Mouse (Mus musculus): ENCODE measurements around the gene Vdac2.

Vdac2 gene

DNA sequence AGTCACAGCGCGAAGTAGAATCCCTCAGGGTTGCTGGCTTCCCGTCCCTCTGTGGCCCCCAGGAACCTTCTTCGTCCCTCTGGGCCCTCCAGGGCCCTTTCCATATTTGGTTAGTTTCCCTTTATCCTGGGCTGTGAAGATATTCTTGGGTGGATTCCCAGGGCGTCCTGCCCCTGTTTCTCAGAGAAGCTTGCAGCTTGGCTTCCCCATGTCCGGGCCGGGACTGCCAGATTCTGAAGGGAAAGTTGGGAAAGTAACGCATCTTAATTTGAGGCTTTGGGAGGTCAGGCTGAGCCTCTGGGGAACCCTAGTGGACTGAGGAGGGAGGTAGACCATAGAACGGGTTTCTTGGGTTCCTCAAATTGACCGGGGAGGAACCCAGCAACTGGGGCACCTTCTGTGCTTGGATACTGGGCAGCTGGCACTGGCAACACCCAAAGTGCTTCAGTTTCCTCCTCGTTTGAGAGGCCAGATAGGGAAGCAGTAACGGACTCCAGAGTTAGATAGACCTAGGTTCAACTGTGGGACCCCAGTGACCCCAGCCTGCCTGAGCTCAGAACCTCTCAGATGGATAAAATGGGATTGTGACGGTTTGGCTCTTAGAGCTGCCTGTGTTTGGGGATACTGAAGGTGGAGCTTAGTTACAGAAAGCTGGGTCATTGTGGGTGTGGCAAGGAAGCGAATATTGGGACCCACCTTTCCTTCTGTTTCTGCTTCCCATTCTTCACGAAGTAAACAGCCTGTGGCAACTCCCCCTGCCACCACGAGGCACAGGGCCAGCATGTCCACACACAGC is 27.2 kb downstream of the Vdac2 start:
- DNase-seq (ENCODE audit: low spot score): no peak

DNA sequence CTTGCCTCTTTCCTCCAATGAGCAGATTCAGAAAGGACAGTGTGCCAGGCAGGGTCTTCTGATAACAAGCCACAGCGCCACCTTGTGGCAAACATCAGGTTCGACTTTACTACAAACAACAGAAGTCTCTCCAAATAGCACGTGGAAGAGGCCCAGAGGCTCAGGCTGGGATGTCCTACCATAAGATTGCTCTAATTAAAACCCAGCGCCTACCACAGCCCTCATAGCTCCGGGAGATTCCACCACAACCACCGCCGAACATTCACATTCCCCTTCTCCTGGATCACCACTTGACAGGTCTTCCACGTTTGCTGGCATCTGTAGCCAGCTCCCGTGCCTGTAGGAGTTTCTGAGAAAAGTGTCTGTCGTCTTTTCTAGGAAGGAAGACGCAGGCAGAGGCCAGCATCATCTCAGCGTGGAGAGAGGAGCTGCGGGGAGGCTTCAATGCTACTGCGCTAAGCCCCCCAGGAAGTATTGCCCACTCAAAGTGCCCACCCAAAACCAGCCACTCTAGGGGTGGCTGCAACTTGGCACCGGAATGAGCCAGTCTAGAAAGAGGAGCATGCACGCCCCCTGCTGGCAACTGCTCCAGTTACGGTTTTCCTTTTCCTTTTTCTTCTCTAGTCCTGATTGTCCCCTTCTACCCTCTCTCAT is 28.5 kb downstream of the Vdac2 start:
- peak; percentile 37 for DNase-seq (ENCODE audit: low spot score)

DNA sequence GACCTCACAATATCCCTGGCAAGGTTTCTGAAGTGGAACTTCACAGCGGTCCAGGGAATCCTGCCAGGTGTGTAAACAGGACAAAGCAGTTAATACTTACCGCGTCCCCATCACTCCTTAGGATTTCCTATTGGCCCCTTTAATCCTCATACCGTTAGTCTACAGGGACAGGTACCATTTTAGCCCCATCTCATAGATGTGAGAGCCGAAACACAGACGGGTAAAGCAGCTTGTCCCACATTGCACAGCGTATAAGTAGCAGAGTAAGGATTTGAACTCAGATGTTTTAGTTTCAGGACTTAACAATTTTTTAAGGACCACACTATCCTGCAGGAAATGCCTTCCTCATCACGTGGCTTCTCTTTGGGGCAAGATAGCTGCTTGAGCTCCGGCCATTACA is 29.2 kb downstream of the Vdac2 start:
- DNase-seq (ENCODE audit: low spot score): no peak

DNA sequence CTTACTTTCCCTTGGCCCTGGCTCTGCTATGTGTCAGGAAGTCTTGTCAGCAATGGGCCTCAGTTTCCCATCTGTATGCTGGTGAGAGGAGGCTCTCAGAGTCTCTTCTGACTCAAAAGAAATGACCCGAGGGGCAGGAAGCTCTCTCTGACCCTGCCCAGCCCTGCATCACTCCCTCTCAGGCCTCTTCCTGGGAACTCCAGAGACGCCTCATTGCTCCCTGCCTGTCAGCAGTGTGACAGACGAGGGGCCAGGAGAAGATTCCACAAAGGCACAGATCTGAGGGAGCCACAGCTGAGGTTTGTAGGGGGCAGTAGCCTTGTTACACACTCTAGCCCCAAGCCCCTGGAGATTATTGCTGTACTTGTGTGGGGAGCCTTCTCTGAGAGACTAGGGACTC is 30.9 kb downstream of the Vdac2 start:
- no peak for DNase-seq (ENCODE audit: low spot score)

DNA sequence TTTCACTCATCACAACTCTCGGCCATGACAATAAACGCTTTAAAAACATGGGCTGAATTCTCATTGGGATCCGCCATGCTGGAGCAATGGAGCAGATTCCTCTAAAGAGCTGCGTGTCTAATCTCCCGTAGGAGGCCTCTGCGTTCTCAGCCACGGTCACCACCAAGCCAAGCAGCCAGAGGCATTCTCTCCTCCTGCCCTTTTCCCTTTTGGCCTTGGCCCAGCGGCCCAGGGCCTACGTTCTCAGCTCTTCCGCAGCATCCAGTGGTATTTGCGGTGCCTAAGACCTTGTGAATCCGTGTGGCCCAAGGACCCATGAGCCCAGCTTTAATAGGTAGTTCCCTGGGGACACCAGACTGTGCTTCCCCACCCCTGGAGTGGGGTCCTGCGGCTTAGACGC is 31.8 kb downstream of the Vdac2 start:
- DNase-seq (ENCODE audit: low spot score): no peak

DNA sequence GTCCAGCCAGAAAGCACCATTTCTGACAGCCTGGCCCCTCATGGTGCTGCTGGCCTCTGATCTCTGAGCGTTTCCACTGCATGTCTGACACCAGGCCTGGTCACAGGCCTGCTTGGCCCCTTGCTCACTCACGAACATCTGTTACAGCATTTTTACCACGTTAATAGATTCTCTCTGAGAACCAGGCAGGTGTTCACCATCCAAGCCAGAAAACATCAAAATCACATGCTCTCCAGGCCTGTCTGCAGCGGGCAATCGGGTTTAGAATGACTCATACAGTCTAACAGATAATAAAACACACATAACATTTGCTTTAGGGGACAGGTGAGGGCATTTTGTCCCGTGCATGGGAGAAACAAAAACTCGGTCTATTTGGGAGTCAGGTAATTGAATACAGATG is 41.3 kb downstream of the Vdac2 start:
- DNase-seq (ENCODE audit: low spot score): no peak

DNA sequence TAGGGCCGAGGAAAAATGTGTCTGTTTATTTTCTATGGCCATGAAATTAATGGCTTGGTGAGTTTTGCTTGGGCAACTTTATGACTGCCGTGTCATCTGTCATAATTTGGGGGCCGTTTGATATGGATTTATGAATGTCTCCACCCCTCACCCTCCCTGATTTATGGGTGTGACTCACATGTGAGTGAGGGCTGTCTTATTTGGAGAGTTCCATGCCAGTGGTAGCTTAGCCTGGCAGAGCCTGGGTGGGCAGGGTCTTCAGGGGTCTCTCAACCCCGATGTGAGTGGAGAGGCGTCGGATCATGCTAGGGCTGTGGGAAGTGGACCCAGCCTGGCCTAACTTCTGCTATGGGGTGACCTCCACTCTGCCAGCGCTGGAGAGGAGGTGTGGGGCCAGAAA is 41.8 kb downstream of the Vdac2 start:
- DNase-seq (ENCODE audit: low spot score): no peak

DNA sequence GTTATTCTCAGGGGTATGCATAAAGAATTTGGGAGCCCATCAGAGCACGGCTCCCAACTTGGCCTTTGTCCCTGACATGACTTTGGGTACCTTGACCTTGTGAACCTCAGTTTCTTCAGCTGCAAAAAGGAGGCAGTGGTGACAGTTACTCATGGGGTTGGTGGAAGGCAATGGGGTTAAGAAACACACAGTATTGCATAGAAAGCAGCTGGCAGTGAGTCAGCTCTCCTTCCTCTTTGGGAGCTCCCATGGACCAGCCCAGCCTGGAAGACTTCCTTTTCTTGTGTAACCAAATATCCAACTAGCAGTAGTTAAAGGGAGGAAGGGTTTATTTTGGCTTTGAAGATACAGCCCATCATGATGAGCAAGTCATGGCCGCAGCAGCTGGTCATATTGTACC is 65.4 kb downstream of the Vdac2 start:
- DNase-seq (ENCODE audit: low spot score): no peak

DNA sequence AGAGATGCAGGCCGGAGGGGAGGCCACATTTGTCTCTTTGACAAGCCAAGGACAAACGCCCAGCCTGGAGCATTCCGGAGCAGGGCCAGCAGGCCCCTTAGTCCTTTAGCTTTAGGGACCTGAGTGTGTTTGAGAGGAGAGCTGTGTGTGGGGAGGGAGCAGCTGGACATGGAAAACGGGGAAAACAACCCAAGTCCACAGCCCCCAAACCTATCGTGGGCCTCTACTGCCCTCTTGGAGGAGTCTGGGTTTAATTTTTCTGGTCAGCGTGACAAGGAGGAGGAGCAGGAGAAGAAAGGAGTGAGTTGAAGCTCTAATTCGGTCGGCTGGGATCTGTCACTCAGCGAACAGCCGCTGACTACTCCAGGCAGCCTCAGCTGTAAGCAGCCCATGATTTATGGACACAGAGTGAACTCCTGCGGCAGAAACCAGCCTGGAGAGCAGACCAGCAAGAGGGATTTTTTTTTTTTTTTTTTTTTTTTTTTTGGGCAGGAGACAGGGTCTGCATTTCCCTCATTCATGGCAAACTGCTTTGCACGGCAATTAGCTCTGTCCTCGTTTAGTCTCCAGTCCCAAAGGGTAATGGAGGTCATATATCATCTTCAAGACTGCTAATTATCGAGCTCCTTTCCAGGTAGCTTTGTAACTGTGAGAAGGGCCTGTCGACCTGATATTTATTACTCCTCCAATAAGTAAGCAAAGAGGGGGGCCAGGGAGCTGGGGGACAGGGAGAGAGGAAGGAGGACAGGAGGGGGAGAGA is 66.7 kb downstream of the Vdac2 start:
- peak; percentile 16 for DNase-seq (ENCODE audit: low spot score)

DNA sequence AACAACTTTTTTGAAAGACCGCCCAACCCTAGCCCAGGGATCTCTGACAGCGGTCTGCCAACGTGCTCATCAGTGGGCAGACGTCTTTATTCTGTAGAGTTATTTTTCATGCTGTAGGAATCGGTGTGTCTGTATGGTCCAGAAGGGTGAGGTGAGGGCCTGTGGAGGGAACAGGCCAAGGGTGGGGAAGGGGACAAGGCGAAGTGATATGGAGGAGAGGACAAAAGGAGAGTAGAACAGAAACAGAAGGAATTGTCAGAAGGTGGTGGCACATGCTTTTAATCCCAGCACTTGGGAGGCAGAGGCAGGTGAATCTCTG is 67.3 kb downstream of the Vdac2 start:
- no peak for DNase-seq (ENCODE audit: low spot score)

All from ovary, postnatal 10 days (tissue).